Mouse (Mus musculus) hindbrain, embryonic 16.5 days (tissue): ENCODE data around the gene Lipt1. TPM values are rescaled to one million over a fixed set of nuclear protein-coding genes. Genes with fewer than 3 reads are reported as not detected.

Experiments
- ATAC-seq: fragments of 200-750 bp; cut with Nextera tagmentation; 2 replicates; pipeline ENCODE4 v1.8.0; 2017; ENCODE audit warnings: moderate TSS enrichment, moderate library complexity
- H3K27ac ChIP-seq: fragments of 300-500 bp; sonication (generic); 2 replicates; pipeline ENCODE4 v1.5.1; 2014; ENCODE audit warnings: low read depth, mild to moderate bottlenecking, control low read depth, low read length, moderate library complexity
- H3K27me3 ChIP-seq: fragments of 300-500 bp; sonication (generic); replicated peaks from 2 replicates; pipeline ENCODE4 v1.6.1; 2014; ENCODE audit warnings: low read length; ENCODE audit not compliant: control insufficient read depth, insufficient read depth
- H3K36me3 ChIP-seq: fragments of 300-500 bp; sonication (generic); 2 replicates; pipeline ENCODE4 v1.6.1; 2014; ENCODE audit warnings: mild to moderate bottlenecking, low read length, moderate library complexity, mixed read lengths; ENCODE audit not compliant: control insufficient read depth, insufficient read depth
- H3K4me1 ChIP-seq: fragments of 300-500 bp; sonication (generic); 2 replicates; pipeline ENCODE4 v1.6.1; 2014; ENCODE audit warnings: low read depth, low read length; ENCODE audit not compliant: control insufficient read depth, insufficient read depth
- H3K4me2 ChIP-seq: fragments of 300-500 bp; sonication (generic); 2 replicates; pipeline ENCODE4 v1.6.1; 2014; ENCODE audit warnings: mild to moderate bottlenecking, low read length, control low read depth, moderate library complexity
- H3K4me3 ChIP-seq: fragments of 300-500 bp; sonication (generic); 2 replicates; pipeline ENCODE4 v1.5.1; 2014; ENCODE audit warnings: mild to moderate bottlenecking, low read length, control low read depth, moderate library complexity
- H3K9ac ChIP-seq: fragments of 300-500 bp; sonication (generic); 2 replicates; pipeline ENCODE4 v1.6.1; 2014; ENCODE audit warnings: low read depth, mild to moderate bottlenecking, control low read depth, low read length, moderate library complexity
- H3K9me3 ChIP-seq: fragments of 300-500 bp; sonication (generic); 2 replicates; pipeline ENCODE4 v1.6.1; 2014; ENCODE audit warnings: mild to moderate bottlenecking, low read length, moderate library complexity; ENCODE audit not compliant: control insufficient read depth
- WGBS: fragments of 180-500 bp; shearing (Covaris S2); extraction: QIAGEN DNeasy Blood & Tissue Kit; methylation state at CpG from one replicate; pipeline ENCODE4 v1.1.7; 2014; 5-methylcytosine and 5-hydroxymethylcytosine counted together
- polyA plus RNA-seq: library from polyadenylated mRNA; unstranded; fragments of >200 nt; fragmentation: Nextera tagmentation; extraction: Ambion mirVana; gene quantifications from 2 replicates; pipeline ENCODE4 v1.2.1, GENCODE M21; 2015

Gene Lipt1
- polyA plus RNA-seq, 1 experiment from 2014 or later, result 8.0 TPM

GRCm38 (mm10) chr1:37917666-37918065 lies 46.1 kb downstream of the Lipt1 start:
- Histone ChIP-seq H3K27me3 (no peaks in the 10 kb centered on the region), H3K36me3 (no peaks in the 10 kb centered on the region), H3K4me1 (no peaks in the 10 kb centered on the region), H3K9me3 (no peaks in the 10 kb centered on the region), H3K4me2 (no peak overlapping the region), H3K4me3 (no peak overlapping the region), H3K27ac (no peak overlapping the region), H3K9ac (no peak overlapping the region)
- 82% methylated on average over 13 of the region's 13 CpGs for WGBS
- no peak for ATAC-seq

GRCm38 (mm10) chr1:37918096-37918495 lies 46.6 kb downstream of the Lipt1 start:
- Histone ChIP-seq H3K27ac (no peak overlapping the region), H3K9me3 (no peaks in the 10 kb centered on the region), H3K4me2 (no peak overlapping the region), H3K27me3 (no peaks in the 10 kb centered on the region), H3K4me1 (no peaks in the 10 kb centered on the region), H3K9ac (no peak overlapping the region), H3K36me3 (no peaks in the 10 kb centered on the region), H3K4me3 (no peak overlapping the region)
- ATAC-seq, result no peak
- WGBS, result 77% methylated on average over 6 of the region's 6 CpGs

- Histone ChIP-seq H3K36me3 (no peaks in the 10 kb centered on the region), H3K27me3 (no peaks in the 10 kb centered on the region), H3K4me2 (no peak overlapping the region), H3K9ac (no peak overlapping the region), H3K4me1 (no peaks in the 10 kb centered on the region), H3K27ac (no peak overlapping the region), H3K9me3 (no peaks in the 10 kb centered on the region), H3K4me3 (no peak overlapping the region)
- no peak for ATAC-seq
- WGBS, result 47% methylated on average over 8 of the region's 8 CpGs
Measured at GRCm38 (mm10) chr1:37922536-37922935, 51.0 kb downstream of the Lipt1 start.

Other genes starting within 250 kb of the Lipt1 start
- gene 2010300C02Rik, start 151.7 kb upstream of the Lipt1 start, polyA plus RNA-seq, result 3.1 and 3.2 TPM in 2 replicates
- 12.8 and 13.9 TPM in 2 replicates for gene Tsga10, start 5.3 kb upstream of the Lipt1 start, polyA plus RNA-seq
- 11.1 and 14.0 TPM in 2 replicates for gene Mitd1, start 18.7 kb downstream of the Lipt1 start, polyA plus RNA-seq
- 231 and 265 TPM in 2 replicates for gene Mrpl30, start 18.7 kb downstream of the Lipt1 start, polyA plus RNA-seq
- 0.14 TPM in 1 of 2 replicates, not detected in the other for gene Lyg2, start 44.8 kb downstream of the Lipt1 start, polyA plus RNA-seq
- gene Lyg1, start 86.0 kb downstream of the Lipt1 start, polyA plus RNA-seq, result not detected in 2 replicates
- gene Txndc9, start 126.2 kb downstream of the Lipt1 start, polyA plus RNA-seq, result 125 and 136 TPM in 2 replicates
- gene Eif5b, start 126.3 kb downstream of the Lipt1 start, polyA plus RNA-seq, result 17.9 and 18.1 TPM in 2 replicates